ENCODE assay signal across 9 mouse cellular contexts in the genomic region with DNA sequence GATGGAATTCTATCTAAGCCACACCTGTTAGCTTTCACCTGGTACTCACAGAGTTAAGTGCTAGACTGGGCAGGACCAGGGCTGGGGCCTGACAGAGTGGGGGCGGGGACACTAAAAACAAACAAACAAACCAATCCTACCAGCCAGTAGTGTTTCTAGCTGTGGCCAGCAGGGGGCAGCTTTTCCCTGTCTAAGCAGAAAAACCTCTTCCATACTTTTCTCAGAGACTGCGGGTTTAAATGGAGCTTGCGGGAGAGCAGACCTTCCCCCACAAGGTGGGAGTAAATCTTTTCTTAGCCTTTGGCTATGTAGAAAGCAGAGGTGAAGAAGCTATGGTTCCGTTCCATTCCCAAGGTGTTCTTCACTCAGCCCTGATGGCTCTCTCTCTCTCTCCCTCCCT.
DNase-seq lines count a peak whose midpoint lies in the region; ATAC-seq lines count a peak whose summit lies in the region.
"Had no signal": no experiment of that assay in that cellular context is flagged by ENCODE, and none has a peak within 500 bp of the region (broad histone marks: within the 10 kb centered on the region; RNA-seq: fewer than 3 reads in every experiment).

No protein-coding gene starts in this region.

- 0 out of 2 replicates have a peak, but pooled peaks cover 3% of the 10 kb centered on the region for H3K27me3 ChIP-seq in heart, embryonic 10.5 days (ENCODE audit: insufficient read depth, poor library complexity, severe bottlenecking)
- peaks cover 16% of the 10 kb centered on the region; the same call in 1 of the 2 replicates for H3K27me3 ChIP-seq in kidney, embryonic 15.5 days
- peaks cover 27% of the 10 kb centered on the region for H3K27me3 ChIP-seq in limb, embryonic 13.5 days
- peaks cover 13% of the 10 kb centered on the region; the same call in 1 of the 2 replicates for H3K27me3 ChIP-seq in neural tube, embryonic 12.5 days (replicated peaks)

- peak overlapping the region; percentile 35 for H3K4me3 ChIP-seq in heart, embryonic 10.5 days
- no peak overlapping the region for H3K4me3 ChIP-seq in kidney, embryonic 15.5 days (replicated peaks)
- H3K4me3 ChIP-seq in limb, embryonic 13.5 days = no peak overlapping the region
- H3K4me3 ChIP-seq in neural tube, embryonic 12.5 days = no peak overlapping the region
- H3K4me3 ChIP-seq: embryonic facial prominence, embryonic 12.5 days had no signal

- 2% methylated on average over 4 of the region's 4 CpGs for WGBS in heart, embryonic 10.5 days
- WGBS in kidney, embryonic 15.5 days = 6% methylated on average over 4 of the region's 4 CpGs
- 5% methylated on average over 4 of the region's 4 CpGs for WGBS in limb, embryonic 13.5 days
- 8% methylated on average over 4 of the region's 4 CpGs for WGBS in neural tube, embryonic 12.5 days

- DNase-seq in 3T3-L1 (ENCODE audit: low read depth, low spot score) (peak; percentile 44), NIH3T3 (ENCODE audit: low read depth) (peak; percentile 70)
- peak; percentile 74 for DNase-seq in embryo, embryonic 10 days (ENCODE audit: low spot score)
- DNase-seq in heart, embryonic 10.5 days (ENCODE audit: low spot score) = no peak
- DNase-seq in yolk sac, embryonic 10.5 days (ENCODE audit: low spot score) = peak; percentile 60

- H3K4me1 ChIP-seq in heart, embryonic 10.5 days = peaks cover 26% of the 10 kb centered on the region
- H3K4me1 ChIP-seq in kidney, embryonic 15.5 days = peaks cover 14% of the 10 kb centered on the region
- H3K4me1 ChIP-seq in limb, embryonic 13.5 days = peaks cover 14% of the 10 kb centered on the region
- H3K4me1 ChIP-seq in neural tube, embryonic 12.5 days = no peaks in the 10 kb centered on the region

- no peaks in the 10 kb centered on the region for H3K36me3 ChIP-seq in heart, embryonic 10.5 days
- H3K36me3 ChIP-seq in kidney, embryonic 15.5 days = no peaks in the 10 kb centered on the region
- H3K36me3 ChIP-seq in limb, embryonic 13.5 days = no peaks in the 10 kb centered on the region
- H3K36me3 ChIP-seq in neural tube, embryonic 12.5 days = no peaks in the 10 kb centered on the region
- H3K36me3 ChIP-seq: embryonic facial prominence, embryonic 12.5 days had no signal

- H3K9me3 ChIP-seq in heart, embryonic 10.5 days = 0 out of 2 replicates have a peak, but pooled peaks cover 2% of the 10 kb centered on the region
- 0 out of 2 replicates have a peak, but pooled peaks cover 2% of the 10 kb centered on the region for H3K9me3 ChIP-seq in kidney, embryonic 15.5 days (replicated peaks)
- H3K9me3 ChIP-seq in limb, embryonic 13.5 days = peaks cover 5% of the 10 kb centered on the region; the same call in 1 of the 2 replicates
- H3K9me3 ChIP-seq in neural tube, embryonic 12.5 days = 0 out of 2 replicates have a peak, but pooled peaks cover 6% of the 10 kb centered on the region
- H3K9me3 ChIP-seq: embryonic facial prominence, embryonic 12.5 days had no signal

- H3K4me2 ChIP-seq in kidney, embryonic 15.5 days = peak overlapping the region; percentile 10; the same call in 1 of the 2 replicates
- peak overlapping the region; percentile 25; the same call in 1 of the 2 replicates for H3K4me2 ChIP-seq in limb, embryonic 13.5 days (replicated peaks)
- H3K4me2 ChIP-seq in neural tube, embryonic 12.5 days (replicated peaks) = no peak overlapping the region; the same call in 1 of the 2 replicates
- H3K4me2 ChIP-seq: embryonic facial prominence, embryonic 12.5 days had no signal

- H3K9ac ChIP-seq in kidney, embryonic 15.5 days = no peak overlapping the region
- H3K9ac ChIP-seq in limb, embryonic 13.5 days = no peak overlapping the region
- H3K9ac ChIP-seq in neural tube, embryonic 12.5 days = no peak overlapping the region

- H3K27ac ChIP-seq in heart, embryonic 10.5 days = 0 out of 2 replicates have a peak overlapping the region, but pooled peaks have one; percentile 80
- H3K27ac ChIP-seq in kidney, embryonic 15.5 days = no peak overlapping the region
- no peak overlapping the region for H3K27ac ChIP-seq in limb, embryonic 13.5 days
- no peak overlapping the region for H3K27ac ChIP-seq in neural tube, embryonic 12.5 days
- H3K27ac ChIP-seq: embryonic facial prominence, embryonic 12.5 days had no signal

- ATAC-seq in kidney, embryonic 15.5 days (replicated peaks; ENCODE audit: low FRiP score) = peak; percentile 57; the same call in 1 of the 2 replicates
- no peak for ATAC-seq in limb, embryonic 13.5 days (ENCODE audit: low FRiP score, low read depth)
- 0 out of 2 replicates have a peak, but pooled peaks have one; percentile 69 for ATAC-seq in neural tube, embryonic 12.5 days (ENCODE audit: low FRiP score, low read depth)
